Mouse (Mus musculus): ENCODE measurements at regions not wholly inside any gene's neighbourhood (a gene's known extent, or its start where the extent isn't known, plus 50 kb on each side); places are given as distances from the start of the nearest gene placed in this dataset.

GRCm38 (mm10) chr15:10790862-10791497 lies 76.6 kb upstream of the Rai14 start:
- Histone ChIP-seq H3K4me3 (ENCODE audit: low read depth, low read length) (no peak overlapping the region), H3K27me3 (ENCODE audit: control insufficient read depth, insufficient read depth, low read length, poor library complexity, severe bottlenecking) (no peaks in the 10 kb centered on the region), H3K4me1 (ENCODE audit: control insufficient read depth, insufficient read depth, low read length) (no peaks in the 10 kb centered on the region), H3K9ac (ENCODE audit: low read depth, poor library complexity, severe bottlenecking) (no peak overlapping the region), H3K9me3 (replicated peaks; ENCODE audit: control insufficient read depth, insufficient read depth, low read length, poor library complexity, severe bottlenecking) (no peaks in the 10 kb centered on the region), H3K27ac (ENCODE audit: insufficient read depth, low read length) (no peak overlapping the region), H3K36me3 (ENCODE audit: control insufficient read depth, insufficient read depth, low read length, poor library complexity, severe bottlenecking) (no peaks in the 10 kb centered on the region; the same call in 1 of the 2 replicates)
- TF ChIP-seq CTCF (IDR thresholded peaks at IDR 0.05; ENCODE audit: low read depth, low read length) (no peak), EP300 (IDR thresholded peaks at IDR 0.05; ENCODE audit: insufficient read depth, low read depth, low read length) (no peak), POLR2A (IDR thresholded peaks at IDR 0.05; ENCODE audit: insufficient read depth, low read length) (no peak)

DNA sequence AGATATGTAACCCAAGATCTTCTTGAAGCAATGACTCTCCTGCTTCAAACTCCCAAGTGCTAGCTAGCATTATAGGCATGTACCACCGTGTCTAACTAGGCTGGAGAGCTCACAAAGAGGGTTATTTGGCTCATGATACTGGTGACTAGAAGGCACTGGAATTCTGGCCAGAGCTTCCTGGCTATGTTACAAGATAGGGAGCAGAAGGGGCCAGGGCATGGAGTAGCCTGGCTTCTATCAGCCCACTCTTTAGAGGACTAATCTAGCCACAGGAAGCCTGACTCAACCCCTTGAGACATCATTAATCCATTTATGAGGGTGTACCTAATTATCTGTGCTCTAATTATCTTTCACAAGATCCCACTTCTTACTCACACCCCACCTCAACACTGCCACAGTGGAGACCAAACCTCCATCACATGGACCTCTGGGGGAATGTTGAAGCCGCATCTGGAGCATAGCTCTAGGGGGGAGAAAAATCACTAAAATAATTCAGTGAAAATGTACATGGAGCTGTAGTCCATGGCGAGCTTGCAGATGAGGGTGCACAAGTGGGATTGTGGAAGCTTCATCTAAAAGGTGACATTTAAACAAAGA lies 77.2 kb upstream of the Rai14 start:
- Histone ChIP-seq H3K4me1 (ENCODE audit: control insufficient read depth, insufficient read depth, low read length) (no peaks in the 10 kb centered on the region), H3K4me3 (ENCODE audit: low read depth, low read length) (no peak overlapping the region), H3K9ac (ENCODE audit: low read depth, poor library complexity, severe bottlenecking) (no peak overlapping the region), H3K27ac (ENCODE audit: insufficient read depth, low read length) (no peak overlapping the region), H3K27me3 (ENCODE audit: control insufficient read depth, insufficient read depth, low read length, poor library complexity, severe bottlenecking) (no peaks in the 10 kb centered on the region), H3K9me3 (replicated peaks; ENCODE audit: control insufficient read depth, insufficient read depth, low read length, poor library complexity, severe bottlenecking) (no peaks in the 10 kb centered on the region), H3K36me3 (ENCODE audit: control insufficient read depth, insufficient read depth, low read length, poor library complexity, severe bottlenecking) (no peaks in the 10 kb centered on the region; the same call in 1 of the 2 replicates)
- TF ChIP-seq EP300 (IDR thresholded peaks at IDR 0.05; ENCODE audit: insufficient read depth, low read depth, low read length) (no peak), CTCF (IDR thresholded peaks at IDR 0.05; ENCODE audit: low read depth, low read length) (no peak), POLR2A (IDR thresholded peaks at IDR 0.05; ENCODE audit: insufficient read depth, low read length) (no peak)

GRCm38 (mm10) chr15:10792156-10792555 lies 77.7 kb upstream of the Rai14 start:
- H3K9me3 ChIP-seq (replicated peaks; ENCODE audit: control insufficient read depth, insufficient read depth, low read length, poor library complexity, severe bottlenecking) = no peaks in the 10 kb centered on the region
- TF ChIP-seq POLR2A (IDR thresholded peaks at IDR 0.05; ENCODE audit: insufficient read depth, low read length) = no peak
- H3K36me3 ChIP-seq (ENCODE audit: control insufficient read depth, insufficient read depth, low read length, poor library complexity, severe bottlenecking) = no peaks in the 10 kb centered on the region; the same call in 1 of the 2 replicates
- H3K9ac ChIP-seq (ENCODE audit: low read depth, poor library complexity, severe bottlenecking) = no peak overlapping the region
- H3K27ac ChIP-seq (ENCODE audit: insufficient read depth, low read length) = no peak overlapping the region
- no peak overlapping the region for H3K4me3 ChIP-seq (ENCODE audit: low read depth, low read length)
- no peaks in the 10 kb centered on the region for H3K4me1 ChIP-seq (ENCODE audit: control insufficient read depth, insufficient read depth, low read length)
- no peaks in the 10 kb centered on the region for H3K27me3 ChIP-seq (ENCODE audit: control insufficient read depth, insufficient read depth, low read length, poor library complexity, severe bottlenecking)

- Histone ChIP-seq H3K36me3 (ENCODE audit: control insufficient read depth, insufficient read depth, low read length, poor library complexity, severe bottlenecking) (no peaks in the 10 kb centered on the region), H3K9me3 (replicated peaks; ENCODE audit: control insufficient read depth, insufficient read depth, low read length, poor library complexity, severe bottlenecking) (no peaks in the 10 kb centered on the region), H3K9ac (ENCODE audit: low read depth, poor library complexity, severe bottlenecking) (no peak overlapping the region), H3K4me3 (ENCODE audit: low read depth, low read length) (no peak overlapping the region), H3K4me1 (ENCODE audit: control insufficient read depth, insufficient read depth, low read length) (no peaks in the 10 kb centered on the region), H3K27me3 (ENCODE audit: control insufficient read depth, insufficient read depth, low read length, poor library complexity, severe bottlenecking) (no peaks in the 10 kb centered on the region), H3K27ac (ENCODE audit: insufficient read depth, low read length) (no peak overlapping the region)
- TF ChIP-seq EP300 (IDR thresholded peaks at IDR 0.05; ENCODE audit: insufficient read depth, low read depth, low read length) (no peak), CTCF (IDR thresholded peaks at IDR 0.05; ENCODE audit: low read depth, low read length) (no peak), POLR2A (IDR thresholded peaks at IDR 0.05; ENCODE audit: insufficient read depth, low read length) (no peak)
Observed at GRCm38 (mm10) chr15:10795126-10795792, 80.8 kb upstream of the Rai14 start.

DNA sequence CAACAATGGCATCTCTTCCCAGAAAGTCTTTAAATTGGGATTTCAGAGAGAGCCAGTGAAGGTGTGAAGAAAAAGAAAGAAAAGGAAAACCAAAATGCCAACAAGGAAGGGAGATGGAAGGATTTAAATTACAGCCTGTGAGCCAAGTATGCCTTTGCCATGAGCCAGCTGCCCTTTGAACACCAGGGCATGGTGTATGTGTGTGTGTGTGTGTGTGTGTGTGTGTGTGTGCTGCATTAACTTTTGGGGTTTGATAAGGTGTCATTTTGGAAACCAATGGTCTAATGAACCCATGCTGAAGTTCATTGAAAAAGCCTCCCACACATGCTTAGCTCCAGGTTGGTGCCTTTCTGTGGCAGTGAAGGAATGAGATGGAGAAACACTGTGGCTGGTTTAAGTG lies 85.2 kb upstream of the Rai14 start:
- TF ChIP-seq EP300 (IDR thresholded peaks at IDR 0.05; ENCODE audit: insufficient read depth, low read depth, low read length) (no peak), CTCF (IDR thresholded peaks at IDR 0.05; ENCODE audit: low read depth, low read length) (no peak), POLR2A (IDR thresholded peaks at IDR 0.05; ENCODE audit: insufficient read depth, low read length) (no peak)
- H3K36me3 ChIP-seq (ENCODE audit: control insufficient read depth, insufficient read depth, low read length, poor library complexity, severe bottlenecking) = no peaks in the 10 kb centered on the region
- no peak overlapping the region for H3K9ac ChIP-seq (ENCODE audit: low read depth, poor library complexity, severe bottlenecking)
- no peak overlapping the region for H3K27ac ChIP-seq (ENCODE audit: insufficient read depth, low read length)
- H3K27me3 ChIP-seq (ENCODE audit: control insufficient read depth, insufficient read depth, low read length, poor library complexity, severe bottlenecking) = no peaks in the 10 kb centered on the region; the same call in 1 of the 2 replicates
- H3K4me1 ChIP-seq (ENCODE audit: control insufficient read depth, insufficient read depth, low read length) = no peaks in the 10 kb centered on the region
- H3K4me3 ChIP-seq (ENCODE audit: low read depth, low read length) = no peak overlapping the region
- H3K9me3 ChIP-seq (replicated peaks; ENCODE audit: control insufficient read depth, insufficient read depth, low read length, poor library complexity, severe bottlenecking) = no peaks in the 10 kb centered on the region

DNA sequence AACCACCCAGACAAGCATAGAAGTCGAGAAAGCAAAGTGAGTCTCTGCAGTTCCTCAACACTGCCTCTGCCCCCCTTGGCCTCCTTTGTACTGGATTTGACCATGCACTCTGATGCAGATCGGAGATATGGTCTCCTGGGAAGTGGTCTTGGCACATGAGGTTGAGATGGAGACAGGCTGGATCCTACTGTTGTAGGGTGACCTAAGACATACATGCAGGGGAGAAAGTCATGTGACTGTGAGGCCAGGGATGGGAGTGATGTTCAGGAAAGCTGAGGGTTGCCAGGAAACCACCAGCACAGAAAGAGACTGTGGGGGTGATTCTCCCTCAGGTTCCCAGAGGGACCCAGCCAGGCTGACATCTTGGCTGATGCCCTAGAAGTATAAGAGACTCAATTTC lies 99.8 kb upstream of the Rai14 start:
- Histone ChIP-seq H3K9ac (ENCODE audit: low read depth, poor library complexity, severe bottlenecking) (no peak overlapping the region), H3K36me3 (ENCODE audit: control insufficient read depth, insufficient read depth, low read length, poor library complexity, severe bottlenecking) (no peaks in the 10 kb centered on the region), H3K4me1 (ENCODE audit: control insufficient read depth, insufficient read depth, low read length) (no peaks in the 10 kb centered on the region), H3K9me3 (replicated peaks; ENCODE audit: control insufficient read depth, insufficient read depth, low read length, poor library complexity, severe bottlenecking) (no peaks in the 10 kb centered on the region), H3K4me3 (ENCODE audit: low read depth, low read length) (no peak overlapping the region), H3K27me3 (ENCODE audit: control insufficient read depth, insufficient read depth, low read length, poor library complexity, severe bottlenecking) (no peaks in the 10 kb centered on the region), H3K27ac (ENCODE audit: insufficient read depth, low read length) (no peak overlapping the region)
- TF ChIP-seq EP300 (IDR thresholded peaks at IDR 0.05; ENCODE audit: insufficient read depth, low read depth, low read length) = no peak
- no peak for TF ChIP-seq POLR2A (IDR thresholded peaks at IDR 0.05; ENCODE audit: insufficient read depth, low read length)
- TF ChIP-seq CTCF (IDR thresholded peaks at IDR 0.05; ENCODE audit: low read depth, low read length) = no peak
